Mouse (Mus musculus) spleen, postnatal 4 days (tissue): ENCODE measurements around the gene Sstr5.

ENCODE experiments used
- DNase-seq, 2 experiments: peaks; one replicate each; pipeline ENCODE4 v3.0.0; 2022; ENCODE audit warnings: low spot score in 2 of 2

Sstr5 gene

DNA sequence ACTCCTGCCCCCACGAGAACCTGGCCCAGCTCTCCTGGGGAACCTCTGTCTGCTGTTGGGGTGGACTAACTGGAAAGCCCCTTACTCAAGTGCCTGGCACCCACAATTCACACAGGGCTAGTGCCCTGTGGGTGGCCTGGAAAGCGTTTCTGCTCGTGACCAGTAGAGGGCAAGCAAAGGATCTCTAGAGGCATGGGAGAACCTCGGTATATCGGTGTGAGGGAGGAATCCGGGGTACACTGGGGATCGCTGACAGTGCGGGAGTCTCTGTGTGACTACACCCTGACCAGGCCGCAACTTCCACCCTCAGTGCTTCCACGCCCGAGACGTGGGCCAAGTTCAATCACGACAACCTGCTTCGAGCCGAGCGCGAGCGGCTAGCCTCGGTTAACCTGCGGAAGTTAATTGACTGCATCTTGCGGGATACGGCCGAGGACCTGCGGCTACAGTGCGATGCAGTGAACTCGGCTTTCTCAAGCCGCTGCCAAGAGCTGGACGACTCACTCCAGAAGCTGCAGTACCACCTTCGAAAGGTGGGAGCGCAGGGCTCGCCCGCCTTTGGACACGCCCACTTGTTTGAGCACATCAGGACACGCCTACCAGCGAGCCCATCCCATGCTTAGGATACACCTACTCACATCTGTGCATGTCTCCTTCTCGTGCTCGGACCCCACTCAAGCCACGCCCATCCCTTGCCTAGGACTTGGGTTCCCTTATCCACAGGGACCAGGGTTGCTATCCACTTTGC, 22.6 kb downstream of the Sstr5 start:
- DNase-seq: peak; percentile 61 to 77

DNA sequence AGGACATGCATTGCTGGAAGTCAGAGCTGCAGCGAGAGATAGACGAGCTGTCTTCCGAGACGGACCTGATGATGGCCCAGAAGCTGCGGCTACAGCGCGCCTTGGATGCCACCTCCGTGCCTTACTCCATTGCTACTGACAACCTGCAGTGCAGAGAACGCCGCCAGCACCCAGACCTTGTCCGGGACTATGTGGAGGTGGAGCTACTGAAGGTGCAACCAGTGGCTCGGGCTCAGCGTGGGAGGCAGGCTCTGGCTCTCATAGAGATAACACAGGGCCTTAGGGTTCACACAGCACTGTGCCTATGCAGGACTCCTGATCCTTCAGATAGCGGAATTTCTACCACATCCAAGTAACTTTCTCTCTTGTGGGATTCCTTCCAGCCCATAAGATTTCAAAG, 25.0 kb downstream of the Sstr5 start:
- no peak for DNase-seq

DNA sequence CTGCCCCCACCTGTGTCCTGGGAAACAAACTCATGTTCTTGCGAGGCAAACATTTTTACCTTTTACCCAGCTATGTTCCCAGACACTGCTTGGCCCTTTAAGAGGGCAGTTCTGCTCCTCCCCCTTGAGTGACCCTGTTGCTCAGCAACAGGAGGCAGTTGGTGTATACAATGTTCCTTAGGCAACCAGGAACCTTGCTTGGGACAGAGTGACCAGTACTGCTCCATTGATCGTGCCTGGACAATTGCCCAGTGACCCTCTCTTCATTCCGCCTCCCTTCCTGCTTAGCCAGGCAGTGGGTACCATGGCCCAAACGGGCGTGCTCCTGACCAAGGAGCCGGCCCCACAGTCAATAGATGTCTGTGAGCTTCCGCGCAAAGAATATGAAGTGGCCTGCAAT, 25.7 kb downstream of the Sstr5 start:
- no peak for DNase-seq

DNA sequence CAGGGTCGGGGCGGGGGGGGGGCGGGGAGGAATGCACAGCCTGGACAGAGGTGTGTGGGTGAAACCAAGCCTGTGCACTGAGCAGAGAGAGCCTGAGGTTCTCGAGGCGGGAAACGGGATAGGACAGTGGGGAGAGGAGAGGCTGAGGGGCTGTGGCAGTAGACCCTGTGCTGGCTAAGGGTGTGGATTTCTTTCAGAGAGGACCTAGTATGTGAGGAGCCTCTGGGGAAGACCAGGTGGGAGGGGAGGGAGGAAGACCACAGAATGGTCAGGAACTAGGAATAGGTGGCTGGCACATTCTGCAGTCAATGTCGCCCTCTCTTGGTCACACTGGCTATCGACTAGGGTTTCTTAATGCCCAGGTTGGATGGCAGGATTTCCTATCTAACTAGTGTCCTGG, 27.3 kb downstream of the Sstr5 start:
- DNase-seq: no peak

DNA sequence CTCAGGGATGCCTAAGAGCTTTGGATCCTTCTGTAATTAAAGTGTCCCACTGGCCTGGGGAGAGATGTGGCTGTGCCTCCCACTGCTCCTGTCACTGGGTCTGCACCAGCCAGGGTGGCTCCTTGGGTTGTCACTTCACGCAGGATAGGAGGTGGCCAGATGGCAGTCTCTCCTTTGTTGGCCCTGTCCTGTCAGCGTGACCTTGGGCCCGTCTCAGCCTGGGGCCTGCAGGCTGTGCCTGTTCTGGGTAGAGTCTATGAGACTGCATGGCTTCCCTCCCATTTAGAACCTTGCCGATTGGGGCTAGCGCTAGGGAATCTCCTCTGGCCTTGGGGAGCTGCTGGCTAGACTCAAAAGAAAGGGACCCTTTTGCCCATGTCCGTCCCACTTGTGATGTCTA, 28.8 kb downstream of the Sstr5 start:
- no peak for DNase-seq

DNA sequence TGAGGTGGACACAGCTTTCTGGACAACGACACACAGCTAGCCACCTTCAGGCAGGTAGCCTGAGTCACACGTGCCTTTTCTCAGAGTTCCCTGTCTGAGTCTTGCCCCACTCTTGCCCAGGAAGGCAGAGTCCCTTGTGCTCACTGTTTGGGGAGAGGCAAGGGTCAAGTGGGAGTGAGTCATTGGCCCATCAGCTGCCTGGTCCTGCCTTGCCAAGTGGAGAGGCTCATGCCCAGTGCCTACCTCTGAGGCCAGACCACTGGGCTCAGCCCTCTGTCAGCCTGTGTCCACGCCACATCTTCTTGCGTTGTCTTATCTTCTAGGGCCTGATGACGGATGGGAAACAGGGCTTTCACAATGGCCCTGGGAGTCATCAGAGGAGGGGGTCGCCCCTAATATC, 29.3 kb downstream of the Sstr5 start:
- no peak for DNase-seq

DNA sequence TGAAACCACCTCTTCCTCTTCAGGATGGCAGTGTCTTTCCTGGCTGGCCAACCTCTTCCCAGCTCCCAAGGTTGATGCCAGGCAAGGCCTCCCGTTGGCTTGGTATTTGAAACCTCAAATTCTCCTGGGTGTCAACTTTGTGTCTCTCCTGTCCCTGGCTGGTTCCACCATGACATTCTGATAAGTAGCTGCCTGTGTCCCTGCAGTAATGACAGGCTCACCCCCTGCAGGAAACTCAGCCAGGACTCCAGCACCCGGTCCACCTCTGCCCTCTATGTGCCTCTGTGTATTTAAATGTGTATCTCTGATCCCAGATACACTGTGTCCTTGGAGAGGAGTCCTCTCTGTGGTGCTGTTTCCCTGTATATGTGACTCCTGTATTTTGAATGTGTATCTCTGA, 30.8 kb downstream of the Sstr5 start:
- DNase-seq: no peak

DNA sequence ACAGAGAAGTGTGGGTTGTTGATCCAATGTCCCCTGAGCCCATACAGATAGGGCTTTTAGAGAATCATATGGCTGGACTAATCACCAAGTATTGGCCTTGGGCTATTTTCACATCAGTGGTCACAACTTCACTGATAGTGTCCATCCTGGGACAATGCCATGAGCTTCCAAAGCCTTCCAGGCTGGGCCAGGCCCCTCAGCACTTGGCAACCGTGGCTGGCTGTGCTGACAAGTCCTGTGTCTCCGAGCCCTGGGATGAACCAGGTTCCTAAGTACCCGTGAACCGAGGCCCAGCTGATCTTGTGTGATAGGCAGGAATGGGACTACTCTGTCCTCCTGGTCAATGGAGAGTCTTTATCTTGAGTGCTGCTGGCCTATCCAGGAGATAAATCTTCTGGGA, 33.0 kb downstream of the Sstr5 start:
- no peak for DNase-seq

DNA sequence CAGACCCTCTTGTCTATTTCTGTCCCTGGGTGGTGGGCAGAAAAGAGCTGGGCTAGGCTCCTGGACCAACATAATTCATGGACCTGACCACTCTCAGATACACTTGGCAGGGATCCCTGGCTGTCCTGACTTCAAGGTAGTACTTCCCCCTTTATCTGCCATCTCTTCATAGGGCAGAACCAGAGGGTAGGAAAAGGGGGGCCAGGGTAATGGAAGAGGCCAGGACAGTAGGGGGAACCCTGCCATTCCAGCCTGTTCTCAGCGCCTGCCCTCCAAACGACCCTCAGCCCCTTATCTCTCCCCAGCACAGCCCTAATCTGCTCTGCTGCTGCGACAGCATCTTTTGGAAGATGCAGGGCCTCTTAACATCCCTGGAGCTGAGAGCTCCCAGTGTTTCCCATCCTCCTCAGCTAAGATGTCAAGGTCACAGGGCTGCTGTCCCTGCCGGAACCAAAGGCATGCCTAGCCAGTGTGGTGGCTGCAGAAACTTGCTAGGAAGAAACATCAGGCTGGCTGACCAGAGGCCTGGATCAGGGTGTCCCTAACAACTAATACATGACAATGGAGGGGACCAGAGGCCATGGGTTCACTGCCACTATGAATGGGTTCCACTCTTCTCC, 33.7 kb downstream of the Sstr5 start:
- DNase-seq: no peak

DNA sequence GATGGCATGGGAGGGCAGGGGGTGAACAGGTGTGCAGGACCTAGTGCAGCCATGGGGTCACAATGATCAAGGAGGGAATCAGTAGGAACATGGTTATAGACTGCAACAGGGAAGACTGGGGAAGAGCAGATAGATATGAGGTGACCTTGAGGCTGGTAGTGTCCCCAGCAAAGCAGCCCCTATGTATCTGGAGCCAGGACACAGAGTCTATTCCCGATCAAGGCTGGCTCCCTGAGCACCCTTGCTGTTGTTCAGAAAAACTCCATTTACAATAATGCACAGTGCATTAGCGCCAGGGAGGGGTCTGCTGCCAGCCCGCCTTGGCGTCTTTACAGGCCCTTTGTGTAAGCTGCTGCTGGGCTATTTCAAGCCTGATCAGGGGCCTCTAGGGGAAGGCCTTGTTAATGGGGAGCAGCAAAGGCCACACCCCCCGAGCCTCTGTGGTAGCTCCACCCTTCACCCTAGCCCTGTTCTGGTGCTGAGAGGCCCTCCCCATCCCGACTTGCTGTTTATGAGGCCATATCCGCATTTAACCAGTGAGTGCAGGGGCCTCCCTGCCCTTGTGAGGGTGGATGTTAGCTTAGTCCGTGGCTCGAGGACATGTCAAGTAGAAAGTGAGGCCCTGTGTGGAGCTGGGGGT, 34.7 kb downstream of the Sstr5 start:
- no peak for DNase-seq

DNA sequence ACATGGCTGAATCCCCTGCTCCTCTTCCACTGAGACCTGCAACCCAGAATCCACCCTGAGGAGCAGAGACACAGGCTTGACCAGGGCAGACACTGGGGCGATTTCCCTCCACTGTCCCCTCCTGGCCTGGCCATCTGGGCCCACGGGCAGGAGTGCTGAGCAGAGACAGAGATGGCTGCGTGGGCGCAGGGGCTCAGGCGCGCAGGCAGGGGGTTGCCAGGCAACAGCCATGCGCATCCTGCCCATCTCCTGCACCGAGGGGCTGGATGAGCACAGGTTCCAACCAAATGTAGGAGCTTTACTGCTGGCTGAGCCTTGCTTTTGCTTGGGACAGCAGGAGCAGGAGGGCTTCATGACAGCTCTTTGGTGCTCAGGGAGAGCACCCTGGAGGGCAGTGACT, 40.5 kb downstream of the Sstr5 start:
- no peak for DNase-seq

DNA sequence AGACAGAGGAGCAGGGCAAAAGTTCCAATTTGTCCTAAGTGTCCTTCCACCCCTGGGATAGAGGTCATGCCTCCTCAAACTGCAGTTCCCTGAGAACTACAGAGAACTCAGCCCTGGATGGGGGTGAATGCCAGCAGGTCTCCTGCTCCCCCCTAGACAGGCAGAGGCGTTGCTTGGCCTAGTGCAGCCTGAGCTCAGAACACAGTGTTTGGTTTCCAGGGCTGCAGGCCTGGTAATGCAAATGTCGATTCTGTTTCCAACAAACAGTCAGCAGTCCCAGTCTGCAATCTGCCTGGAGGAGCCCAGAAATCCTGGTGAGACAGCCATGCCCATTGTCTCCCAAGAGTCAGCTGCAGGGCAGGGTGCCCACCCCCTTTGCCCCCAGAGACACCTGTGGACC, 42.8 kb downstream of the Sstr5 start, which contains the start of gene Tekt4:
Gene Tekt4, plus strand, starts transcription at position 344 of the 400 bp plus-strand sequence.
- no peak for DNase-seq

DNA sequence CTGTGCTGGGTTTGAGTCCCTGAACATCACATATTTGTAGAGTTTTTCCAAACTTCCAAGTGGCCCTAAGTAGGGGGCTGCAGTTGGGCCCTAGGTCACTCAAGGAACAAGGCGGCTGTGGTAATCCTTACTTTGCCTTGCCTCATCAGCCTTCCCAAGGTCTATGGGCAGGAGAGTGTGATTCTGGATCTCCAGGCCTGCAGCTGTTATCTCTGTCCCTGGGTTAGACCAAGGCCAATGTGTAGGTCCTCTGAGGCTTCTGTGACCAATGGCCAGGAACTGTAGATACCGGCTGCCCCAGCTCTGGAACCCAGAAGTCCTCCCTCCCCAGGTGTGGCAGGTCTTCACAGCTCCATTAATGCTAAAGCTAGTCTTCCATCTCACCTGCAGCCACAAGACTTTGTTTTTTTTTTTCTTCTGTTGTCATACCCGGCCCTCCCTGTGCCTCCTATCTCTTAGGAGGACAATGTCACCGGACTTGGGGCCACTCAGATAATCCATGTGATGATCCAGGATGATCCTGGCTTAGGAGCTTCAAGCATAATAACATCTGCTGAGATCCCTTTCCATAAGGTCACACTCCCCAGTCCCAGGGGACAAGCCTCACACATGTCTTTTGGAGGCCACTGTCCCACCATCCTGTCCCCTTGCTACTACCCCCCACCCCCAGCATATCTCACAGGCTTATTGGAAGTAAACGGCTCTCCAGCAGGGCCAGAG, 44.7 kb downstream of the Sstr5 start:
- no peak for DNase-seq

DNA sequence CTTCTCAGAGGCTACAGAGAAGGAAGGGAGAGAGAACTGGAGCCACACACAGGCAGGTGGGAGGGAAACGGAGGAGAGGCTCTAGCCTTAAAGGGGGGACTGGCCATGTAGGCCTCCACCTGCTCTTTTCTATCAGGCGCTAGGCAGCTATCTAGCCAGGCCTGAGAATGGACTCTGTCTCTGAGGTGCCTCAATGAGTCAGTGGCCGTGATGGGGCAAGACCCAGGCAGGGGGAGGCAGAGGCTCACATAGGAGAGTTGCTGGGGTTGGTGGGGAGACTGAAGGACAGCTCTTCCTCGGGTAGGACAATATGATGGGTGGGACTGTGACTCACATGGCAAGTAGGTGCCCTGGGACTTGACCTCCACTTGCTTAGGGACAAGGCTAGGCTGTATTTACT, 46.8 kb downstream of the Sstr5 start:
- DNase-seq: no peak

DNA sequence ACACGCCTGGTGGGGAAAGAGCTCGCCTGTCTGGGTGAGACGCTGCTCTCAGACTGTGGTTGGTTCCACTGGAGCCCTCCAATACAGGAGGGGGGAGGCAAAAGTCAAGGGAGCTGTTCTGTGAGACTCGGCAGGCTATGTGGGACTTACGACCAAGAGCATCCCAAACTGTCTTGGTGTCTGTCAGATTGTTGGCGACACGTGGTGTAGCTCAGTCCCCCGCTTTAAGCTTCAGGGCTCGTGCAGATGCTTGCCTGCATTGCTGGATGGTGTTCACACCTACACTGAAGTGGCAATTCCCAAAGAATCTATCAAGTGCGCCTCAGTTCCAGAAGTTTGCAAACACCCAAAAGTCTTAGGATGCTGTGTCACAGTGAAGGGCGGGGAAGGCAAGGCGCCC, 49.2 kb downstream of the Sstr5 start:
- DNase-seq: no peak

DNA sequence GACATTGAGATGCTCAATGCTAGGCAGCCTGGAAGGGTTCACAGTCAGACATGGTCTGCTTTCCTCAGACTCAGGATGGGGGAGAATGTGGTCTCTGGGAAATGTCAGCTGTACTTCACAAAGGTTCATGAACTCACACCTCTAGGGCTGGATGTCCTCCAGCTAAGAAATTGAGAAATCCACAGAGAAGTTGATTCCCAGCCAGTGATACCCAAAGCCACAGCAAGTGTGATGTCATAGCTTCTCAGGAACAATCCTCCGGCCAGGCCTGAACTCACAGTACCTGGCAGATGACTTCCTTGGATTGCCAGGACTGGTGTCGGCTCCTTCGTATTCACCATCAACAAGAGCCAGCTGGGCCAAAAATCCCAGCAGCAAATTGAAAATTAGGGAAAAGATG, 51.2 kb downstream of the Sstr5 start:
- DNase-seq: no peak

DNA sequence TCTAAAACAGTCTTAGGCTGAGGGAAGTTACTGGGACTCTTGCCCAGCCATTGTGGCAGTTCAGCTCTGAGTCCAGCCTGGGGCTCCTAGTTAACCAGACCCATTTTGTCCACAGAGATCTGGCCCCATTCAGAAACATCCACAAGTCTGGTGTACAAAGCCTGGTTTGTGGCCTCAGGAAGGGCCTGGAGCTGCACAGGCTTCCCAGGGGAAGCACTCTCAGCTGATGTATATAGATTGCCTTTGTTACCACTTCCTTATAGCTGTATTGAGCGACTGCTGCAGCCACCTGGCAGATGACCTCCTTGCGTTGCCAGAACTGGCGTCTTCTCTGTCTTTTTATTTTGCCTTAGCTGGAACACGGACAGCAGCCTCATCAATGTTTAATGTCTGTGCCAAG, 52.0 kb downstream of the Sstr5 start:
- no peak for DNase-seq

DNA sequence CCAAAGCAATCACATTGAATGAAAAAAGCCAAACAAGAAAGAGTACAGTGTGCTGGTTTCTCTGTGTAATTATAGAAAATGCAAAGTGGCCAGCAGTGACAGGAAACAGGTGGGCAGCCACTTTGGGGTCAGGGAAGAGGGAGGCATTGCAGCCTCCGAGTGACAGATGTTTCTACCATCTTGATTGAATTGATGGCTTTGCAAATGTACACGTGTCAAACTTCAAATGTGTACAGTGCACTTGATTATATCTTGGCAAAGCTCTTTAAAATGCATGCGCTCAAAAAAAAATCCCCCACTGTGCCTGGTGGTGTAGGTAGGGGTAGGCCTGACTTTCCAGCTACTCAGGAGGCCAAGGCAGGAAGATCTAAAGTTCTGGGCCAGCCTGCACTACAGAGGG, 54.2 kb downstream of the Sstr5 start:
- no peak for DNase-seq

DNA sequence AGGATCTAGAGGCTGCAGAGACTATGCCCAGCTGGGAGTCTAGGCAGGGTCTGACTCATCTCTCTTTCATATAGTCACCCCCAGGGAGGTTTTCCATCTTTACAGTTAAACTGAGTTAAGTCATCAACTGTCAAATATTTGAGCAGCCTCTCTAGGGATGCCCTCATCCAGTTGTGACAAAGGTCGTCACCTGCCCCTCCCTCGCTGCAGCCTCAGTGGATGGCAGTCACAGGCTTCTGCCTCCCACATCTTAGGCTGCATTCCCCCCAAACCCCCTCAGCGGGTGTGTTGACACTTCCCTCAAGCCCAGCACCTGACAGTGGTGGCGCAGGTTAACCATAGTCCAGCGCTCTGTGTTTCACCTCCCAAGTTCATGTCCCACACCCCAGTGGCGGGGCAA, 55.7 kb downstream of the Sstr5 start:
- no peak for DNase-seq
